Mouse (Mus musculus) G1E (cell line): ENCODE results near the gene Runx3.

Source experiments
- CTCF ChIP-seq: IDR thresholded peaks from 2 replicates; pipeline ENCODE4 v1.5.1; 2012; ENCODE audit warnings: low read depth, low read length, inconsistent platforms, mixed read lengths
- GATA1 ChIP-seq: IDR thresholded peaks from 2 replicates; pipeline ENCODE4 v1.6.1; 2012; ENCODE audit warnings: borderline replicate concordance, low read length, inconsistent platforms, mixed read lengths

GRCm38 (mm10) chr4:135115426-135116170 lies 4.9 kb upstream of the Runx3 start:
- TF ChIP-seq CTCF (no peak), GATA1 (no peak)
